Mouse (Mus musculus) lung, embryonic 15.5 days (tissue): Measurements from ENCODE around the gene H2-M10.4. TPM values are rescaled to one million over a fixed set of nuclear protein-coding genes. Genes with fewer than 3 reads are reported as not detected.

Experiments used
- polyA plus RNA-seq: library from polyadenylated mRNA; unstranded; fragments of >200 nt; fragmentation: Nextera tagmentation; extraction: Ambion mirVana; gene quantifications from 2 replicates; pipeline ENCODE4 v1.2.1, GENCODE M21; 2015

Gene H2-M10.4
- polyA plus RNA-seq, 1 experiment from 2014 or later = not detected

Other genes with a start within 250 kb of the H2-M10.4 start
- 177 and 178 TPM in 2 replicates for gene Rpp21, start 204.3 kb downstream of the H2-M10.4 start, polyA plus RNA-seq
- gene Trim39, start 190.1 kb downstream of the H2-M10.4 start, polyA plus RNA-seq = 15.1 and 15.8 TPM in 2 replicates
- gene H2-M10.2, start 175.8 kb downstream of the H2-M10.4 start, polyA plus RNA-seq = 0.17 and 0.19 TPM in 2 replicates
- not detected in 2 replicates for gene H2-M10.1, start 136.2 kb downstream of the H2-M10.4 start, polyA plus RNA-seq
- not detected in 2 replicates for gene H2-M10.3, start 93.9 kb downstream of the H2-M10.4 start, polyA plus RNA-seq
- not detected in 2 replicates for gene H2-M11, start 84.7 kb upstream of the H2-M10.4 start, polyA plus RNA-seq
- gene H2-M9, start 180.3 kb upstream of the H2-M10.4 start, polyA plus RNA-seq = not detected in 2 replicates
- gene H2-M1, start 209.9 kb upstream of the H2-M10.4 start, polyA plus RNA-seq = not detected in 2 replicates